Comparison of ENCODE assay signal across 8 mouse cellular contexts in genomic region chr10:127123436-127123805, GRCm38 (mm10). TPM values are rescaled to one million over a fixed set of nuclear protein-coding genes. Genes with fewer than 3 reads are reported as not detected.
DNase-seq lines count a peak whose midpoint lies in the region; TF ChIP-seq lines count a peak whose summit lies in the region.

No protein-coding gene starts in this region.

- H3K27ac ChIP-seq in ES-Bruce4 (ENCODE audit: insufficient read depth, low read length) = 0 out of 2 replicates have a peak overlapping the region, but pooled peaks have one; percentile 26
- peak overlapping the region; percentile 70 for H3K27ac ChIP-seq in olfactory bulb, adult 2 months (ENCODE audit: insufficient read depth, low read depth, low read length)

- no peak for TF ChIP-seq POLR2A in ES-Bruce4 (IDR thresholded peaks at IDR 0.05; ENCODE audit: insufficient read depth, low read length)
- no peak for TF ChIP-seq POLR2A in brain, embryonic 14.5 days (IDR thresholded peaks at IDR 0.05; ENCODE audit: borderline replicate concordance, extremely low read depth, insufficient read depth, insufficient read length, poor library complexity, severe bottlenecking)
- TF ChIP-seq POLR2A in lung, adult 2 months (IDR thresholded peaks at IDR 0.05; ENCODE audit: borderline replicate concordance, extremely low read depth, low read depth, low read length) = no peak
- TF ChIP-seq POLR2A in olfactory bulb, adult 2 months (IDR thresholded peaks at IDR 0.05; ENCODE audit: insufficient read depth, low read depth, low read length) = no peak

- peak; percentile 90 for DNase-seq in brain, embryonic 14.5 days (ENCODE audit: low read depth)
- peak; percentile 56 to 72 for DNase-seq in heart, postnatal 36 days
- DNase-seq in layer of hippocampus, adult 8-10 months (ENCODE audit: low spot score in 2 of 2) = peak; percentile 66 to 86
- peak; percentile 56 for DNase-seq in lung, adult 2 months
- peak; percentile 72 for DNase-seq in thymus, postnatal 14 days

- H3K27me3 ChIP-seq in ES-Bruce4 (ENCODE audit: control insufficient read depth, insufficient read depth, low read length, poor library complexity, severe bottlenecking) = no peaks in the 10 kb centered on the region
- no peaks in the 10 kb centered on the region for H3K27me3 ChIP-seq in erythroblast, embryonic 14.5 days (ENCODE audit: control insufficient read depth)

- H3K9me3 ChIP-seq in ES-Bruce4 (replicated peaks; ENCODE audit: control insufficient read depth, insufficient read depth, low read length, poor library complexity, severe bottlenecking) = no peaks in the 10 kb centered on the region
- no peaks in the 10 kb centered on the region for H3K9me3 ChIP-seq in erythroblast, embryonic 14.5 days (ENCODE audit: control insufficient read depth, low read length)

- peak overlapping the region; percentile 65 for H3K4me3 ChIP-seq in ES-Bruce4 (ENCODE audit: low read depth, low read length)
- H3K4me3 ChIP-seq in erythroblast, embryonic 14.5 days (replicated peaks) = peak overlapping the region; percentile 63
- H3K4me3 ChIP-seq in lung, adult 2 months (replicated peaks; ENCODE audit: extremely low read depth, low read depth, low read length) = peak overlapping the region; percentile 31
- peak overlapping the region; percentile 23 for H3K4me3 ChIP-seq in olfactory bulb, adult 2 months (ENCODE audit: insufficient read depth, low read depth, low read length)

- intact Hi-C loops in heart, postnatal 36 days (cut with DNase I) = loop anchor here (2.0 to 5.0 kb wide), 2 partner anchors 43 to 214 kb away; no protein-coding TSS in a partner anchor

- TF ChIP-seq CTCF in ES-Bruce4 (IDR thresholded peaks at IDR 0.05; ENCODE audit: low read depth, low read length) = peak; percentile 47
- TF ChIP-seq CTCF in brain, embryonic 14.5 days (IDR thresholded peaks at IDR 0.05; ENCODE audit: borderline replicate concordance, extremely low read depth, insufficient read depth, insufficient read length) = peak; percentile 65; the same call in 1 of the 2 replicates
- TF ChIP-seq CTCF in lung, adult 2 months (IDR thresholded peaks at IDR 0.05; ENCODE audit: insufficient read depth, low read length) = peak; percentile 39
- TF ChIP-seq CTCF in olfactory bulb, adult 2 months (IDR thresholded peaks at IDR 0.05; ENCODE audit: insufficient read depth, low read depth, low read length) = no peak

- peaks cover 4% of the 10 kb centered on the region; the same call in 1 of the 2 replicates for H3K36me3 ChIP-seq in ES-Bruce4 (ENCODE audit: control insufficient read depth, insufficient read depth, low read length, poor library complexity, severe bottlenecking)
- H3K36me3 ChIP-seq in erythroblast, embryonic 14.5 days (ENCODE audit: control insufficient read depth) = peaks cover 15% of the 10 kb centered on the region

- WGBS in lung, adult 2 months = 15% methylated on average over 4 of the region's 4 CpGs
- WGBS in olfactory bulb, adult 2 months = 5% methylated on average over 4 of the region's 4 CpGs

- no peaks in the 10 kb centered on the region for H3K4me1 ChIP-seq in ES-Bruce4 (ENCODE audit: control insufficient read depth, insufficient read depth, low read length)
- H3K4me1 ChIP-seq in erythroblast, embryonic 14.5 days (ENCODE audit: control insufficient read depth) = peaks cover 76% of the 10 kb centered on the region
- H3K4me1 ChIP-seq in lung, adult 2 months (ENCODE audit: control insufficient read depth, insufficient read depth, low read length) = peaks cover 10% of the 10 kb centered on the region; the same call in 1 of the 2 replicates
- peaks cover 11% of the 10 kb centered on the region for H3K4me1 ChIP-seq in olfactory bulb, adult 2 months (ENCODE audit: control insufficient read depth, insufficient read depth, low read length)

- no peak for TF ChIP-seq EP300 in ES-Bruce4 (IDR thresholded peaks at IDR 0.05; ENCODE audit: insufficient read depth, low read depth, low read length)

- H3K9ac ChIP-seq in ES-Bruce4 (ENCODE audit: low read depth, poor library complexity, severe bottlenecking) = peak overlapping the region; percentile 10

RNA-seq across cellular contexts. Expression of gene Os9, which starts 2.5 kb away (rescaled TPM):
- 14.1 and 16.7 TPM in 2 replicates for polyA plus RNA-seq in ES-Bruce4 (2011; ENCODE audit: insufficient read depth, insufficient read length, low read depth, missing spikeins)
- 71.3 and 93.8 TPM in 2 replicates for polyA plus RNA-seq in brain, embryonic 14.5 days (2012; rRNA removed)
- 13.2 and 14.7 TPM in 2 replicates for polyA plus RNA-seq in erythroblast, embryonic 14.5 days (2012)
- 10 to 100 TPM; 25.2 to 29.7 TPM for total RNA-seq in heart, postnatal 36 days (2021)
- 100 to 1,000 TPM in 2 of 4 experiments, 10 to 100 TPM in 2; 98.1 to 120 (median 109) TPM for total RNA-seq in layer of hippocampus, adult 8-10 months (2022)
- 89.5 and 111 TPM in 2 replicates for polyA plus RNA-seq in lung, adult 2 months (2012; rRNA removed)
- 124 TPM in 1 of 2 replicates, not detected in the other for polyA plus RNA-seq in olfactory bulb, adult 2 months (2012; ENCODE audit: insufficient read depth, insufficient read length, low replicate concordance, missing spikeins)

RNA-seq across cellular contexts. Expression of gene B4galnt1, which starts 41.6 kb away (rescaled TPM):
- polyA plus RNA-seq in ES-Bruce4 (2011; ENCODE audit: insufficient read depth, insufficient read length, low read depth, missing spikeins) = 7.7 and 9.5 TPM in 2 replicates
- 48.7 and 72.4 TPM in 2 replicates for polyA plus RNA-seq in brain, embryonic 14.5 days (2012; rRNA removed)
- 0.56 and 1.0 TPM in 2 replicates for polyA plus RNA-seq in erythroblast, embryonic 14.5 days (2012)
- 1 to 10 TPM; 1.6 to 2.7 TPM for total RNA-seq in heart, postnatal 36 days (2021)
- 100 to 1,000 TPM; 113 to 123 (median 113) TPM for total RNA-seq in layer of hippocampus, adult 8-10 months (2022)
- 70.8 and 81.2 TPM in 2 replicates for polyA plus RNA-seq in lung, adult 2 months (2012; rRNA removed)
- polyA plus RNA-seq in olfactory bulb, adult 2 months (2012; ENCODE audit: insufficient read depth, insufficient read length, low replicate concordance, missing spikeins) = not detected in 2 replicates

RNA-seq across cellular contexts. Expression of gene Agap2, which starts 48.3 kb away (rescaled TPM):
- 0.72 and 0.85 TPM in 2 replicates for polyA plus RNA-seq in ES-Bruce4 (2011; ENCODE audit: insufficient read depth, insufficient read length, low read depth, missing spikeins)
- polyA plus RNA-seq in brain, embryonic 14.5 days (2012; rRNA removed) = 113 and 151 TPM in 2 replicates
- polyA plus RNA-seq in erythroblast, embryonic 14.5 days (2012) = 0.07 and 0.10 TPM in 2 replicates
- 1 to 10 TPM; 5.6 to 7.0 TPM for total RNA-seq in heart, postnatal 36 days (2021)
- 100 to 1,000 TPM; 657 to 727 (median 692) TPM for total RNA-seq in layer of hippocampus, adult 8-10 months (2022)
- polyA plus RNA-seq in lung, adult 2 months (2012; rRNA removed) = 5.2 and 7.7 TPM in 2 replicates
- 219 TPM in 1 of 2 replicates, not detected in the other for polyA plus RNA-seq in olfactory bulb, adult 2 months (2012; ENCODE audit: insufficient read depth, insufficient read length, low replicate concordance, missing spikeins)

RNA-seq across cellular contexts. Expression of gene Tspan31, which starts 53.4 kb away (rescaled TPM):
- 71.0 and 75.9 TPM in 2 replicates for polyA plus RNA-seq in ES-Bruce4 (2011; ENCODE audit: insufficient read depth, insufficient read length, low read depth, missing spikeins)
- polyA plus RNA-seq in brain, embryonic 14.5 days (2012; rRNA removed) = 96.5 and 115 TPM in 2 replicates
- polyA plus RNA-seq in erythroblast, embryonic 14.5 days (2012) = 1.3 and 1.6 TPM in 2 replicates
- 10 to 100 TPM; 43.8 to 46.9 TPM for total RNA-seq in heart, postnatal 36 days (2021)
- 10 to 100 TPM; 62.9 to 68.4 (median 66.1) TPM for total RNA-seq in layer of hippocampus, adult 8-10 months (2022)
- polyA plus RNA-seq in lung, adult 2 months (2012; rRNA removed) = 60.8 and 99.3 TPM in 2 replicates
- polyA plus RNA-seq in olfactory bulb, adult 2 months (2012; ENCODE audit: insufficient read depth, insufficient read length, low replicate concordance, missing spikeins) = not detected in 2 replicates

RNA-seq across cellular contexts. Expression of gene Slc26a10, which starts 57.0 kb away (rescaled TPM):
- 24.6 and 35.2 TPM in 2 replicates for polyA plus RNA-seq in ES-Bruce4 (2011; ENCODE audit: insufficient read depth, insufficient read length, low read depth, missing spikeins)
- 1.1 and 2.6 TPM in 2 replicates for polyA plus RNA-seq in brain, embryonic 14.5 days (2012; rRNA removed)
- not detected in 2 replicates for polyA plus RNA-seq in erythroblast, embryonic 14.5 days (2012)
- 10 to 100 TPM; 17.2 to 23.1 TPM for total RNA-seq in heart, postnatal 36 days (2021)
- 10 to 100 TPM; 12.2 to 17.5 (median 14.4) TPM for total RNA-seq in layer of hippocampus, adult 8-10 months (2022)
- polyA plus RNA-seq in lung, adult 2 months (2012; rRNA removed) = 3.5 and 7.4 TPM in 2 replicates
- not detected in 2 replicates for polyA plus RNA-seq in olfactory bulb, adult 2 months (2012; ENCODE audit: insufficient read depth, insufficient read length, low replicate concordance, missing spikeins)

Comparison
In these comparisons a context has a peak if more than half of its experiments do, and no peak if none do; other contexts are left out.
1. Peak in every context shown above with its lines: DNase-seq, H3K4me3 ChIP-seq and H3K27ac ChIP-seq.